Comparison of ENCODE assay signal across 8 mouse cellular contexts in genomic region chr2:153492573-153493392, GRCm38 (mm10). TPM values are rescaled to one million over a fixed set of nuclear protein-coding genes. Genes with fewer than 3 reads are reported as not detected.
A peak's percentile ranks its signal among the peaks of the same experiment; 100 is the strongest.
DNase-seq lines count a peak whose midpoint lies in the region; ATAC-seq and TF ChIP-seq lines count a peak whose summit lies in the region.

Gene 4930404H24Rik (plus strand): TSS chr2:153492790.

- H3K36me3 ChIP-seq in lung, embryonic 14.5 days (ENCODE audit: insufficient read depth) = no peaks in the 10 kb centered on the region

- intact Hi-C loops in heart, postnatal 10 days (cut with DNase I) = no loop called here

- under 1% methylated on average over 75 of the region's 83 CpGs for WGBS in lung, embryonic 14.5 days

- peak within 1 kb of the TSS; percentile 96 for H3K4me2 ChIP-seq in lung, embryonic 14.5 days

- TF ChIP-seq CTCF in lung, embryonic 14.5 days (IDR thresholded peaks at IDR 0.05; ENCODE audit: low read depth) = no peak

- no peak within 1 kb of the TSS for H3K27ac ChIP-seq in brown adipose tissue, adult 24 weeks (replicated peaks; ENCODE audit: low read depth, low read length)
- peak within 1 kb of the TSS; percentile 70 for H3K27ac ChIP-seq in lung, embryonic 14.5 days (ENCODE audit: low read depth)

- no peaks in the 10 kb centered on the region for H3K9me3 ChIP-seq in lung, embryonic 14.5 days (ENCODE audit: low read depth, low read length)

- H3K9ac ChIP-seq in lung, embryonic 14.5 days = peak within 1 kb of the TSS; percentile 58

- peak within 1 kb of the TSS; percentile 74 for H3K4me3 ChIP-seq in brown adipose tissue, adult 24 weeks (ENCODE audit: insufficient read depth, low read depth, low read length)
- H3K4me3 ChIP-seq in lung, embryonic 14.5 days (ENCODE audit: low read depth, low read length) = peak within 1 kb of the TSS; percentile 58

- peak; percentile 26 for ATAC-seq in erythroblast, adult 5-6 weeks (replicated peaks; ENCODE audit: low FRiP score, poor library complexity, severe bottlenecking)
- ATAC-seq in lung, embryonic 14.5 days (ENCODE audit: insufficient read depth) = peak; percentile 72

- peaks cover 8% of the 10 kb centered on the region; the same call in 1 of the 2 replicates for H3K4me1 ChIP-seq in brown adipose tissue, adult 24 weeks (ENCODE audit: control insufficient read depth, insufficient read depth, insufficient read length, low read length)
- H3K4me1 ChIP-seq in lung, embryonic 14.5 days (ENCODE audit: insufficient read depth) = peaks cover 30% of the 10 kb centered on the region

- DNase-seq in ES-CJ7 (ENCODE audit: low read depth, low spot score) = peak; percentile 86
- peak; percentile 65 to 68 for DNase-seq in heart, postnatal 10 days
- peak; percentile 68 to 83 for DNase-seq in kidney, postnatal 36 days
- peak; percentile 84 for DNase-seq in lung, embryonic 14.5 days
- peak; percentile 39 for DNase-seq in ovary, postnatal 14 days (ENCODE audit: low spot score)
- DNase-seq in thymus, postnatal 0 days (ENCODE audit: low spot score) = peak; percentile 89

- H3K27me3 ChIP-seq in lung, embryonic 14.5 days (ENCODE audit: insufficient read depth, low read length) = peaks cover 18% of the 10 kb centered on the region; the same call in 1 of the 2 replicates

RNA-seq across cellular contexts. Expression of gene 4930404H24Rik, which starts in this region (rescaled TPM):
- polyA plus RNA-seq in brown adipose tissue, adult 24 weeks (2012; ENCODE audit: insufficient read depth, insufficient read length, missing spikeins) = not detected in 2 replicates
- total RNA-seq in erythroblast, adult 5-6 weeks (2015; ENCODE audit: low replicate concordance) = 7.1 TPM in 1 of 2 replicates, not detected in the other
- not detected in 2 replicates for total RNA-seq in erythroblast, adult 5-6 weeks (2017; ENCODE audit: low replicate concordance)
- not detected for total RNA-seq in heart, postnatal 10 days (2021)
- not detected in 2 replicates for polyA plus RNA-seq in lung, embryonic 14.5 days (2014; fragmentation: Nextera tagmentation; extraction: Ambion mirVana)
- polyA plus RNA-seq in thymus, postnatal 0 days (2015; fragmentation: Nextera tagmentation; extraction: Ambion mirVana) = not detected in 2 replicates

Comparison
In these comparisons a context has a peak if more than half of its experiments do, and no peak if none do; other contexts are left out.
1. Peak in DNase-seq in heart, postnatal 10 days; RNA of the gene not detected or under 1 TPM.
2. Peak in DNase-seq, ATAC-seq, H3K4me3 ChIP-seq, H3K27ac ChIP-seq, H3K9ac ChIP-seq and H3K4me2 ChIP-seq in lung, embryonic 14.5 days; RNA of the gene not detected or under 1 TPM.
3. Peak in DNase-seq in thymus, postnatal 0 days; RNA of the gene not detected or under 1 TPM.
4. DNase-seq: peak in every context shown above with its lines; median percentile 89 in thymus, postnatal 0 days; 86 in ES-CJ7; 84 in lung, embryonic 14.5 days; 76 in kidney, postnatal 36 days; 66 in heart, postnatal 10 days; 39 in ovary, postnatal 14 days.